Mouse (Mus musculus) forebrain, embryonic 15.5 days (tissue): ENCODE results near the gene Cd7. TPM values are rescaled to one million over a fixed set of nuclear protein-coding genes. Genes with fewer than 3 reads are reported as not detected.

Source experiments
- ATAC-seq: fragments of 200-750 bp; cut with Nextera tagmentation; replicated peaks from 2 replicates; pipeline ENCODE4 v1.8.0; 2017; ENCODE audit warnings: mild to moderate bottlenecking, moderate TSS enrichment, moderate library complexity
- H3K27ac ChIP-seq: fragments of 300-500 bp; sonication (generic); replicated peaks from 2 replicates; pipeline ENCODE4 v1.5.1; 2015; ENCODE audit warnings: mild to moderate bottlenecking, inconsistent platforms
- H3K27me3 ChIP-seq: fragments of 300-500 bp; sonication (generic); 2 replicates; pipeline ENCODE4 v1.6.1; 2015; ENCODE audit warnings: inconsistent platforms
- H3K36me3 ChIP-seq: fragments of 300-500 bp; sonication (generic); 2 replicates; pipeline ENCODE4 v1.6.1; 2015; ENCODE audit warnings: mild to moderate bottlenecking, inconsistent platforms
- H3K4me1 ChIP-seq: fragments of 300-500 bp; sonication (generic); 2 replicates; pipeline ENCODE4 v1.6.1; 2015; ENCODE audit warnings: inconsistent platforms
- H3K4me2 ChIP-seq: fragments of 300-500 bp; sonication (generic); replicated peaks from 2 replicates; pipeline ENCODE4 v1.6.1; 2015; ENCODE audit warnings: mild to moderate bottlenecking, inconsistent platforms
- H3K4me3 ChIP-seq: fragments of 300-500 bp; sonication (generic); 2 replicates; pipeline ENCODE4 v1.5.1; 2015; ENCODE audit warnings: mild to moderate bottlenecking, inconsistent platforms
- H3K9ac ChIP-seq: fragments of 300-500 bp; sonication (generic); replicated peaks from 2 replicates; pipeline ENCODE4 v1.6.1; 2015; ENCODE audit warnings: mild to moderate bottlenecking, inconsistent platforms
- H3K9me3 ChIP-seq: fragments of 300-500 bp; sonication (generic); 2 replicates; pipeline ENCODE4 v1.6.1; 2016; ENCODE audit warnings: inconsistent platforms
- WGBS: fragments of 180-500 bp; shearing (Covaris S2); methylation state at CpG from one replicate; pipeline ENCODE4 v1.1.7; 2015; ENCODE audit warnings: mixed read lengths; 5-methylcytosine and 5-hydroxymethylcytosine counted together
- polyA plus RNA-seq: library from polyadenylated mRNA; unstranded; fragments of >200 nt; fragmentation: Nextera tagmentation; extraction: Ambion mirVana; gene quantifications from 2 replicates; pipeline ENCODE4 v1.2.1, GENCODE M21; 2015

The Cd7 gene
- polyA plus RNA-seq, 1 experiment from 2014 or later, result not detected

DNA sequence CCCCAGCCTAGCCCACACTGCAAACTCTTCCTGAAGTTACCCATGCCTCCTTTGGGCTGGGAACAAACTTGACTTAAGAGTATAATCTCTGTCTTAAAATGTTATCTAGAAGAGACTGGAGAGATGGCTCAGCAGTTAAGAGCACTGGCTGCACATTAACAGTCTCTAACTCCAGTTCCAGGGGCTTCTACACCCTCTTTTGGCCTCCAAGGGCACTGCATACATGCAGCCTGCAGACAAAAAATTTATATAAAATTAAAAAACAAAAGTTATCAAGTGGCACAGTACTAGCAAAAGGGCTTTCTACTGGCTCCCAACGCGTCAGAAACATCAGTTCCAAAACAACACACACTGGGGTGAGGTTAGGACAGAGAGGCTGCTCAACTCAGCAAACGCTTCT, 51.6 kb downstream of the Cd7 start:
- no peak overlapping the region for H3K27ac ChIP-seq
- 86% methylated on average over 3 of the region's 3 CpGs for WGBS
- ATAC-seq, result no peak
- peaks cover 43% of the 10 kb centered on the region for H3K4me1 ChIP-seq
- H3K9ac ChIP-seq, result no peak overlapping the region
- no peaks in the 10 kb centered on the region for H3K27me3 ChIP-seq
- H3K4me2 ChIP-seq, result no peak overlapping the region
- no peak overlapping the region for H3K4me3 ChIP-seq
- H3K9me3 ChIP-seq, result no peaks in the 10 kb centered on the region
- peaks cover 13% of the 10 kb centered on the region for H3K36me3 ChIP-seq

Other genes starting within 250 kb of the Cd7 start
- gene Dus1l, start 243.0 kb downstream of the Cd7 start, polyA plus RNA-seq, result 50.0 and 50.1 TPM in 2 replicates
- 78.3 and 80.6 TPM in 2 replicates for gene Fasn, start 214.9 kb downstream of the Cd7 start, polyA plus RNA-seq
- gene Ccdc57, start 106.5 kb downstream of the Cd7 start, polyA plus RNA-seq, result 6.7 and 7.0 TPM in 2 replicates
- 9.1 and 9.6 TPM in 2 replicates for gene Slc16a3, start 90.9 kb downstream of the Cd7 start, polyA plus RNA-seq
- gene Csnk1d, start 48.1 kb downstream of the Cd7 start, polyA plus RNA-seq, result 145 and 157 TPM in 2 replicates
- not detected in 2 replicates for gene Sectm1b, start 24.2 kb upstream of the Cd7 start, polyA plus RNA-seq
- gene Sectm1a, start 41.8 kb upstream of the Cd7 start, polyA plus RNA-seq, result not detected in 2 replicates
- not detected in 2 replicates for gene Tex19.2, start 79.3 kb upstream of the Cd7 start, polyA plus RNA-seq
- not detected in 2 replicates for gene Tex19.1, start 106.7 kb upstream of the Cd7 start, polyA plus RNA-seq
- 0.18 TPM in 1 of 2 replicates, not detected in the other for gene Uts2r, start 120.9 kb upstream of the Cd7 start, polyA plus RNA-seq
- 14.3 and 17.1 TPM in 2 replicates for gene Hexdc, start 165.0 kb upstream of the Cd7 start, polyA plus RNA-seq
- 14.4 and 16.7 TPM in 2 replicates for gene Ogfod3, start 165.3 kb upstream of the Cd7 start, polyA plus RNA-seq
- 40.4 and 44.3 TPM in 2 replicates for gene Cybc1, start 189.9 kb upstream of the Cd7 start, polyA plus RNA-seq
- gene Narf, start 197.8 kb upstream of the Cd7 start, polyA plus RNA-seq, result 86.4 and 106 TPM in 2 replicates
- gene Foxk2, start 220.6 kb upstream of the Cd7 start, polyA plus RNA-seq, result 14.2 and 14.6 TPM in 2 replicates